Mouse (Mus musculus) frontal cortex, postnatal 25 days (tissue): ENCODE measurements at regions not wholly inside any gene's neighbourhood (a gene's known extent, or its start where the extent isn't known, plus 50 kb on each side); places are given as distances from the start of the nearest gene placed in this dataset.
A peak's percentile ranks its signal among the peaks of the same experiment; 100 is the strongest.
"Not testable (repeated sequence)": the region's sequence is repeated elsewhere in the genome, so short reads cannot be mapped to it uniquely, and the experiment has no call there.

Experiments used
- DNase-seq, 2 experiments: peaks; one replicate each; pipeline ENCODE4 v3.0.0; 2022; ENCODE audit warnings: low spot score in 2 of 2

DNA sequence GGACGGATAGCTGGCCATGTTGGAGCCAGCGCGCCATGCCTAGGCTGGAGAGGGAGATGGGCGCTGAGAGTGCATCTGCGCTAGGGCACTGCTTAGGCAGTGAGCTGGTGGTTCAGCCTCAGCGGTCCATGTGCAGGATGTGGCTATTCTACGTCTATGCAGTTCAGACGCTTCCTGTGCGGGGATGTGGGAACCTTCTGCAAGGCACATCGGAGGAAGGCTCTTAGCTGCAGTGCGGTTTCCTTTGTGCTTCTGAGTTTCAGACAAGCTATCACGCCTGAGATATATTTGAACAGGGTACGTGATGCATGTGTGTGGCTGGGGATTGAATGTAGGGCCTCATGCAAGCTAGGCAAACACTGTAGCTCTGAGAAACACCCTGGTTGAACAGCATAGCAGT, 54.4 kb upstream of the Lrpprc start:
- DNase-seq: no peak

DNA sequence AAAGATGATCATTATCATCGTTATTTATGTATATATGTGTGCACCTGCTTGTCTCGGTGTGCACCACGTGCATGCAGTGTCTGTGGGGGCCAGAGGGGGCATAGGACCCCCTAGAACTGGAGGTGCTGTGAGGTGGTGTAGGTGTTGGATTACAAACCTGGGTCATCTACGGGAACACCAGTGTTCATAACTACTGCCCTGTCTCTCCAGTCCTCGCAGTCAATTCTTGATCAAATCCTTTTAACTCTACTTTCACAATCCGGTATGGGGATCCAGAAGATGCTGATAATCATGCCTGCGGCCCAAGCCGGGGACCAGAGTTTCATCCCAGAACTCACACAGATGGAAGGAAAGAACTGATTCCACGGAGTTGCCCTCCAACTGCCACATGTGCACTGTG, 55.6 kb upstream of the Lrpprc start:
- DNase-seq: no peak

DNA sequence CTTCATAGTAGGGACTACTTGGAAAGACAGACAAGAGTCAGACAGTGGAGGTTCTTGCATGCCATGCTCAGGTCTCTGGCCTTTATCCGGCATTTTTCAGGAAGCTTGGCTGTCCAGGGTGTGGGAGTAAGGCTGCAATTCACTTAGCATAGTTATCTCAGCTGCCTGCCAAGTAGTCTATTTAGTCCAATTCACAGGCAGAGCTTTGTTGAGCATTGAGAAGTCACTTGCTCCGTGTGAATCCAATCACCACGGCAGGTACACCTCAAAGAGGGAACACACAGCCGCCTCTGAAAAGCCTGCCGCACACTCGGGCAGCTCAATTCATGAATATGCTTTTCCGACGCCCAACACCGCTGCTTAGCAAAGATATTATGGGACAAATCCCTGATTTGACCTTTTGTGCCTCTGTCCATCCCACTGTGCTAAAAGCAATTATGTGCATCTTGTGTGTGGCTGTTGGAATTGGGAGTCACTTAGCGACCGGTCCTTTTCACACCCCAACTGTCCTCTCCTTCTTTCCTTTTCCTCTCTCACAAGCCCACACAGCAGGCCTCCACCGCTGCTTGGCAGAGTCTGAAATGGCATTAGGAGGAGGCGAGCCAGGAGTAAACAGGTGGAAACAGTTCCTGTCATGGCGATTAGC, 57.9 kb upstream of the Lrpprc start:
- no peak for DNase-seq

DNA sequence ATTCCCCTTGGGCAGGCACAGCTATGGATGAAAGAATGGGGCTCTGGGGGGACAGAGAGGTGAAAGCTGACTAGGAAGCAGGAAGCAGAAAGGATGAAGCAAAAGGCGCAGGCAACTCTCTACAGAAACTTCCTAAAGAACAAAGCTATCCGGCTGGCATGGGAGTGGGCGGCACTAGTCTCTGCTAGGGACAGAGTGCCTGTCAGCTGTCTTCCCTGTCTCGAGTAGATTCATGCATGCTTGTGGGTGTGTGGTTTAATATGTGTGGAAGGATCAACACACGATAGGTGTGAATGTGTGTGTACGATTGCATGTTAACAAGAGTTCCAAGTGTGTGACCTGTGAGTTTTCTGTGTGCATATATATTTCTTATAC, 58.4 kb upstream of the Lrpprc start:
- DNase-seq: no peak

DNA sequence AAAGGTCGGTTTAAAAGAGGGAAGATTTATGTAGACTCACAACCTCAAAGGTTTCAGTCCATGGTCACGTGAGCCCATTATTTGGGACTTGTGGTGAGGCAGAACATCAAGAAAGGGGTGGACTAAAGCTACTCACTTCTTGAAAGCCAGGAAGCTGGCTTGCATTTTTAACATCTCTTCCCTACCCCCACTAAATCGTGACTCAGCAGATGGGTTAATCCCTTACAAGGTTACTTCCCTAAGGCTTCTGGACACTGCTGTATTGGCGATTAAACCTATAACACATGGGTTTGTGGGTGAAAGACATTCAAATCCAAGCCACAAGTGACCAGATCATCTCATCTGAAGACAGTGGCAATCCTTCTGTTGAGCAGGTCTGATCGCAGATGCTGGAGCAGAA, 59.9 kb upstream of the Lrpprc start:
- DNase-seq: no peak

DNA sequence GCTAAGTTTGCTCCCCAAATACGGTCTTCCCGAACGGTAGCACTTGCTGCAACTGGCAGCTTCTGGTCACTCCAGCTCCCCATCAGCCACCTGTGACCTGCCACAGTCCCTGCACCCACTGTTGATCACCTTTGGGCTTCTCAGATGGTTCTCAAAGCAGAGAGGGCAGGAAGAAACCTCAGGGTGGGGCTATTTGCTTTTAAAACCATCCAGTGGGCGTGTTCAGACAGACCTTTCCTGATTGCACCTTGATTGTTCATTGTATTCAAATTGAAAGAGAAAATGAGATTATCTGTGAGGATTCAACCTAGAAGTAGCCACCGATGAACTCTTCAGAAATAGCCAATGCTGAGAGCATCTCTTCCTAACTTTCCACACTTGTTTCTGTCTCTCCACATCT, 60.3 kb upstream of the Lrpprc start:
- DNase-seq: no peak

DNA sequence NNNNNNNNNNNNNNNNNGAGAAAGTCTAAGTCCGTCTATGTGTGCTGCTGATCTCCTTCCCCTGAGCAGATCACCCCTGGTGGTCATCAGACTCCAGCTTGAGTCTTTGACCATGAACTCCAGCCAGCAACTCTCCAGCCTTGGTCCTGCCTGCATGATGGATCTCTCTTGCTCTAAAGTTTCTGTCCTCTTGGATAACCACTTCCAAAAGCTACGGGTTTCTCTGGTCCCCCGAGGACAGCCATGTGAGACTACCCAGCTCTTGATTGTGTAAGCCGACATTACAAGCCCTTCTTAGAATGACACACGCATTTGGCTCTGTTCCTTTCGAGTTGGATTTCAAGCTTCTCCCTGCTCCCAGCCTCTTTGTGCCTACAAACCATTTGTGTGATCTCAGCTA, 66.4 kb upstream of the Lrpprc start:
- DNase-seq: no peak

DNA sequence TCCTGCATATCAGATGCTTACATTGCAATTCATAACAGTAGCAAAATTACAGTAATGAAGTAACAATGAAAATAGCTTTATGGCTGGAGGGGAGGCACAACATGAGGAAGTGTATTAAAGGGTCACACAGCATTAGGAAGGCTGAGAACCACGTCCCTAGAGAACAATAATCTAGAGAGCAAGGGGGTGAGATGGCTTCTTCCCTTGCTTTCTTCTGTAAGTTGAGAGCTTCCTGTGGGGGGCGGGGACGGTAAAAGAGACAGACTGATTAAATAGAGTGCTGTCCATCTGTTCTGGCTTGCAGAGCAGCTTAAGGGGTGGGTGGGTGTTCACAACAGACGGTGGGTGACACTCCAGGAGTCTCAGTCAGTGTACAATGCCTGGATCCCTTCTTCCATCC, 68.2 kb upstream of the Lrpprc start:
- no peak for DNase-seq

DNA sequence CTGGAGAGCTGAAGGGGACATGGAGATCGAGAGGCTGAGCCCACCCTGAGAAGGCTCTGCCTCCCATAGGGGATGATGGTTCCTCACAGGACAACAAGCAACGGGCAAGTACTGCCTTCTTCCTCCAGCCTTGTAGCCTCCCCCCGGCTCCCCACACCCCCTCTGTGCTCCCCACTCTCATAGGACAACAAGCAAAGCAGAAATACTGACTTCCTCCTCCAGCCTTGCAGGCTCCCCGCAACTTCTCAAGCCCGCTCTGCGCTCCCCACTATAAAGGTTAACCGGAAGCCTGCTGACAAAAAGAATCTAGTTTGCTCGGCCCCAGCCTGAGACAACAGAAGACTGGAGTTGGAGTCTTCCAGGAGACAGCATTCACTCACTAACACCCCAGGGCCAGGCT, 69.3 kb upstream of the Lrpprc start:
- DNase-seq: no peak

DNA sequence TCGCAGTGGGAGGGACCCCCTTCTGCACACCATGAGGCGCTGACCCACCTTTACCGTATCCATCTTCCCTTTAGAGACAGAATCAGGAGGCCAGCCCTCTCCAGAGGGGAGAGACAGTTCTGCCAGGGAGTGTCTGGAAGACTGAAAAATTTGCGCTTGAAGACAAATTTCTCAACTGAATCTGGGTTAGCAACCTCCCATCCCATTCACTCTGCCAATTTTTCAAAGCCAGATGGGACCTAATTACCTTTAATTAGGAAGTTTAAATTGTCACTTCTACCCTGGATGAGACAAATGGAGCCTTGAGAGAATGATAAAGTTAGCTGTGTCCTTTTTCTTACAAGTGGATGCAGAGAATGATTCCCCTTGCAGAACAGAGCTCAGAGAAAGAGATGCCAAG, 70.2 kb upstream of the Lrpprc start:
- DNase-seq: no peak

DNA sequence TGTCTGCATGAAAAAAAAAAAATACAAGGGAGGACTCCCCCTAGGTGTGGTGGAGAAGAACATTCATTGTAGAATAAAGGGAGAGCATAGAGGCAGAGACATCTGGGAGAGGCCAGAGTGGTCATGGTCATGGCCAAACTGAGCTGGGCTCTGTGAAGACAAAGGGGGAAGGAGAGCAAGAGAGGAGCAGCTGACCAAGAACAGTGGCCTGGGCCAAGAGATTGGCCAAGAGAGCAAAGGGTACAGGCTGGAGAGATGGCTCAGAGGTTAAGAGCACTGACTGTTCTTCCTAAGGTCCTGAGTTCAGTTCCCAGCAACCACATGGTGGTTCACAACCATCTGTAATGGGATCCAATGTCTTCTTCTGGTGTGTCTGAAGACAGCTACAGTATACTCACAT, 73.6 kb upstream of the Lrpprc start:
- not testable (repeated sequence) for DNase-seq

DNA sequence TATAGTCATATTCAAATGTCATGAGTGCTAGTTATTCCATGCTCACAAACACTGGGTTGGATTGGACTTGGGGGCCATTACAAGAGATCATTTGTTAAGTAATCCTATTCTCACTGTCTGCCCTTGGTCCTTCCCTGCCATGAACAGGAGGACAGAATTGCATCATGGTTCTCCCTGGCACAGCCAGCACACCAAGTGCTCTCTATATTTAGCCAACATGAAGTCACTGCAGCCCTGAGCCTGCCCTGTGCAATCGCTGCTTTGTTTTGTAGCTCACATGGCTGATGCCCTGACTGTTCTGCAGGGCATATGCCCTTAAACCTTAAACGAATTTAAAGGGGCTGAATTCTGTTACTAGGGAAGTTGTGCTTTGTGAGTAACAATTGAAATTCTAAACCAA, 74.6 kb upstream of the Lrpprc start:
- no peak for DNase-seq

DNA sequence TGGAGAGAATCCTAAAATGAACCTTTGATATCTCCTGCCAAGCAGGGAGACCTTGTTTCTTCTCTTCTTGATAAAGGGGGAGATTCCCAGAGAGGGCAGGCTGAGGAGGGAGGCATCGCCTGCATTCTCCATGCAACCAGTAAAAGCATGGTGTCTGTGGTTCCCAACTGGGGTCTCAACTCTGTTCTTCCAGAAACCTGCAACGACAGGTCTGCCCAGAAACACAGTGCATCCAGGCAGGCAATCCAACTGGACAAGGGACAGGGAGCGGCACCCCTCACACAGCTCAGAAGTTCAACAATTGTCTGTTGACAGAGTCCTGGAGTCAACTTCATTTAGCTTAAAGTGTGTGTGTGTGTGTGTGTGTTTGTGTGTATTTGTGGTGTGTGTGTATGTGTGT, 75.0 kb upstream of the Lrpprc start:
- DNase-seq: no peak

DNA sequence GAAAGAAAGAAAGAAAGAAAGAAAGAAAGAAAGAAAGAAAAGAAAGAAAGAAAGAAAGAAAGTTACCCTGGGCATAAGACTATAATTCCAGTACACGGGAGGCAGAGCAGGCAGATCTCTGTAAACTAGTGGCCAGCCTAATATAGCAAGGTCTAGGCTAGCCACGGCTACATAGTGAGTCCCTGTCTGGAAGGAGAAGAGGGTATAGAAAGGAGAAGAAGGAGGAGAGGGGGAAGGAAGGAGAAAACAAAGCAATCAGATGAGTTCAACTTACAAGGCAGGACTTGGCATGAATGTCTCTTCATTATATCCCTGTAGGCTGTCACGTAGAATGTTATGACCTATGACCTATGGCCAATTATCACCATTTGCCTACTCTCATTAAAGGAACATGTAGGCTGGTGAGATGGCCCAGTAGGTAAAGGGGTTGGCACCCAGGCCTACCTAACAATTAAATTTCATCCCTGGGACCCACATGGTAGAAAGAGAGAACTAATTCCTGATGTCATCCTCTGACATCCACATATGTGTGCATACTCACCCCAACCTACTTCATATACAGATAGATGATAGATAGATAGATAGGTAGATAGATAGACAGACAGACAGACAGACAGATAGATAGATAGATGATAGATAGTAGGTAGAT, 78.6 kb upstream of the Lrpprc start:
- DNase-seq: no peak

DNA sequence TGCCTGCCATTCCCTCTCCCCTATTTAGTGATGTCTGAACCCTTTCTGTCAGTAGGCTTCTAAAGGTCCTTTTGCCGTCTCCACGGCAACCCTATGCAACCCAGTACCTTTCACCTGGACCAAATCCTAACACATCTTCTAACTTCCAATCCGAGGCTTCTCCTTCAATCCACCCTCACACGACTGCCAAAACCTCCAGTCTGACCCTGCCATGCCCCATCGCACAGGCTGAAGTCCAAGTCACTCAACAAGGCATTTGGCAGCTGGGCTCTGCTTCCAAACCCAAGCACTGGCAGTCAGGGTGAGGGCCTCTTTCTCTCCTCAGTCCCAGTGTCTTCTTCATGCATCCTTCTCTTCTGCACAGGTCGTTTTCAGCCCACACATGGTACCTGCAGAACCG, 83.0 kb upstream of the Lrpprc start:
- no peak for DNase-seq

DNA sequence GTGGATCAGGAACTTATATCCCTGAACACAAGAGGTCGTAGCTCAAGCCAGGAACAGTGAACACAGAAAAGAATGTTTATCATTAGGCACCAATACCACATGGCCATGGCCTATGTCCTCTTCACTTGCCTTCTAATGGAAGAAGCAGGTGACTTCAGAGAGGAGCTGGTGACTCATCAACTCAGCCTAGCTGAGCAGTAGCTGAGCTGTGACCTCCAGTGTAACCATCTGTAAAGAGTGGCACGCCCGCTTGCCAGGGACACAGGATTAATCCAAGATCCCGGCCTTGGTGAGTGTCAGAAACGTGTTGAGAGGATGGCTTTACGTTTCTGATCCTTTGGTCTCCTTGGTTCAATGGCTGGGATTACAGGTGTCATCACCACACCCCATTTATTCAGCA, 82.0 kb upstream of the Ppm1b start:
- DNase-seq: no peak

DNA sequence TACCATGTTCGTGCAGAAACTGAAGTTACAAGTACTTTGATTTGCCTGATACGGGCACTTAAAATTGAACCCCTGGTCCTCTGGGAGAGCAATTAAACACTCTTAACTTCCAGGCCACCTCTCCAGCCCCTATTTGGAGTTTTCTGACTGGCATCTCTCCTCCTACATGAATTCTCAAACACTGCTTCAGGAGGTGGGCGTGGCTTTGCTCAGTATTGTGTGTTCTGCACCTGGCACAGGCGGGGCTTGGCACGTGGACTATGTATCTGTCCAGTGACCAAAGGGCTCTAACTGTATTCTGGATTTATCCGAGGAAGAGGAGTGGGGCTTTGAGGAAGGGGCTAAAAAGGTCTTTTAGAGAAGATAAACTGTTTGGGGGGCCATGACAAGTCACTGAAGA, 81.5 kb upstream of the Ppm1b start:
- no peak for DNase-seq

DNA sequence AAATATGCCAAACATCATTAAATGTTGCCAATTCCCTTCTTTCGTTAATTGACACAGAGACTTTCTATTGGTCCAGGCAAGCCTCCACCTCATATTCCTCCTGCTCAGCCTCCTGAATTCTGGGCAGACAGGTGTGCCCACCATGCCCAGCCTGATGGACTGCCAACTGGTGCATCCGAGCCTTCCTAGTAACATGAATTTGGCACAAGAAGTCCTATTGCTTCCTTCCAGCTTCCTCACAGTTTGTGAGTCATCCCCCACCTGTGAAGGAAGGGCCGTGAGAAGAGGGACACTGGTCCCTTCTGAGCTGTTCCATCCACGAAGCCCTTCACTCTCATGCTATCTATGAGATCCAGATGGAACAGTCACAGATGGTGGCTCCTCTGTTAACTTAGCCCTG, 80.5 kb upstream of the Ppm1b start:
- no peak for DNase-seq

DNA sequence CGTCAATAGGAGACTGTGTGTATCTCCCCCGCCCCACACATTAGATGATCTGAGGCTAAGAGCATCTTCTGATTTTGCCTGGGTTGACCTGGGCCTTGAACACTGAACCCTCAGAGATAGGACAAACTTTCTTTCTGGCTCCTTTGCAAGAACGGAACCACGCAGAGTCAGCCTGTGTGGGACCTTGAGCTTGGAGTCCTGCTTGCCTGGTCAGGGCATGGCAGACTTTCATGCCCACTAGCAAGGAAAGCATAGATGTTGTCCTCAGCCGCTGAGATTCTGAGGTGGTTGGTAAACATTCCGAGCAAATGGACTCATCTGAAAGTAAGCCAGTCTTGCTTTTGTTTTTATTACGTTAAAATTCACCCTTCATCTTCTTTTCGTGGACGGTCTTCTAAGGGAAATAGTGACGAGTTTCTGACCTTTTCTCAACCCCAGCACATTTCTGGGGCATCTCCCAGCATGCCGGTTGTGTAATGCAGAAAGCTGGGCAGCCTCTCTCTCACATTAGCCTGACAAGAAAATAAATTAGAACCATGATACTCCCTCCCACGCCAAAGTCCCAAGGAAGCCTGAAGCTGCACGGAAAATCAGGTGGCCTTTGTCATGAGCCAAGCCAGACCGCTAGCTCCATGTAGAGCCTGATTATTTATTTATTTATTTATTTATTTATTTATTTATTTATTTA, 79.2 kb upstream of the Ppm1b start:
- DNase-seq: no peak

DNA sequence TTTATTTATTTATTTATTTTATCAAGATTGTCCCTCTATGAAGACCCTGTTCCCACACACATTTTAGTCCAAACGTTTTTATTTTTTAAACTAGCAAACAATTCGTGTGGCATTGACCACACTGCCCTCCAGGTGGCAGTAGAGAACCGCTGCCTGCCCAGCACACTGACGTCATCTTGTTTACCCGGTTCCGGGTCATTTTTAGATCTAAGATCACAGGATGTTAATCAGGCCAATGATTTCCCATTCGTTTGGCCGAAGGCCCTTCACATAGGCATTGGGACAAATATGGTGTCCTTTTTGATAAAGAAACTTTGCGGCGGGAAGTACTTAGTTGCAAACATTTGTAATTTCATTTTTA, 78.7 kb upstream of the Ppm1b start:
- peak; percentile 38 to 63 for DNase-seq

DNA sequence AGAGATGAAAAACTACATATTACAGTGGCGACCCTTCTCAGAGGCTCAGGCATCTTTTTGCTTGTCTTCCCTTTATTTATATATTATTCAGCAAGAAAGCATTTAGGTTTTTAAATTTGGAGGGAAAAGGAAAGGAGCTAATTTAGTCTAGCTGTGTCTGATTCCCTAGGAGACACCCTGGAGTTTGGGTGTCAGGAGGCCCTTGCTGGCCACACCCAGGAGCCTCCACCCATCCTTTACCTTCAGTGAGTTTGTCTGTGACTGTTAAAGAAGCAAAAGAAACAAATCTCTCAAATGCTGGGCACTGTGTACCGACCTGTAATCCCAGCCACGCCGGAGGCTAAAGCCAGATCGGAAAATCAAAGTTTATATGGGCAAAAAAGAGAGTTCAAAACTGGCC, 78.2 kb upstream of the Ppm1b start:
- DNase-seq: no peak

DNA sequence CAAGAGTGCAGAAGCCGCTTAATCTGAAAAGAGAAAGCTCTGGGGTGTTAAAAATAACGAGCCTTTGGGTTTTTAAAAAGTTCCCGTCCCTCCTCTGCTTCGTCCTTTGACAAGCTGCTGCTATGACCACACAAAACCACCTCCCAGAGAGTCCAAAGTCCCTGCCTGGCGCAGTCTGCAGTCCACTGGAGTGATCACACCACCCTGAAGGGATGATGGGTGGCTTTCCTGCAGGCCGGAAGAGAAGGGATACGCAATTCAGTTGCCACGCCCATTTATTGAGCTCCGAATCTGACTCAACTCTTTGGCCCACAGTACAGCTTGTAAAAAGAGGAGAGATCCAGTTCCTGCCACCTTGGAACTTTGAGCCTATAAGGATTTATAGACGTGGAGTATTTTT, 77.4 kb upstream of the Ppm1b start:
- DNase-seq: no peak

DNA sequence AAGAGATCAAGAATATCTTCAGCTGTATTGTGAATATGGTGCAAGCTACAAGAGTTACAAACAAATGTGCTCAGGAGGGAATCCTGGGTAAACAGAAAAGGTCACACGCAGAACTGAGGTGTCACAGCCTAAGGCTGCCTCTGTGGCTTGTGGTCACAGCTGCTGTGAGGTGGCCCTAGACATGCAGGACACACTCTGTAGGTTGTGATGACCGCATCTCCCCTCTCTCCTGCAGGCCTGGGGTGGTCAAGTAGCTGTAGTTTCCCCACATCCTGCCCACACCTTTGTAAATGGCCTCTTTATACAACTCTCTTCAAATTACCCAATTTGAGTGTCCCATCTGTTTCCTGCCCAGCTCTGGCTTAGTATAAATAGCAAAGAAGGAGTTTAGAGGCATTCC, 75.6 kb upstream of the Ppm1b start:
- DNase-seq: no peak

DNA sequence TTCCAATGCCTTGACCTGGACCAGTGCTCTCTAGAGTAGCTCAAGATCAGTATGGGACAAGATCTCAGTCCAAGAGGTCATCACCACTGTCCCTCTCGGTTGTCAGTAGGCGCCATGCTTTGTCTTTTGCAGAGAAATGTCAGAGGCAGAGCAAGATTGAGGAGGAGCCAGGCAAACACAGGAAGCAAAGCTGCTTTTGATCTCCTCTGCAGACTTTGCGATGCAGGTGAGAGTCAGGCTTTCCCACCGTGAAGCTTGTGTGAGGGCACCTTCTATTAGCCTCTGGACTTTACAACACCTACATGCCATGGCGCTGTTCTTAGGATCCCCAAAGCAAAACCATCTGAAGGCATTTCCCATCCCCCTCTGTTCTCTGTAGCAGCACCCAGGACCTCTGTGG, 68.0 kb upstream of the Ppm1b start:
- no peak for DNase-seq
